1 mouse cellular context compared by ENCODE assay signal in genomic region chr7:126799050-126799467, GRCm38 (mm10).
TF ChIP-seq lines count a peak whose summit lies in the region.

No protein-coding gene starts in this region.

TF ChIP-seq in CH12.LX, 34 proteins besides CTCF, POLR2A, EP300 and RAD21 (continued from another document):
- TF ChIP-seq MAX (IDR thresholded peaks at IDR 0.05; ENCODE audit: low read length) (no peak), CHD1 (IDR thresholded peaks at IDR 0.05; ENCODE audit: low read depth, low read length) (no peak), TBP (conservative IDR thresholded peaks at IDR 0.05; ENCODE audit: low read depth, low read length) (peak; percentile 95), ZNF384 (IDR thresholded peaks at IDR 0.05; ENCODE audit: low read depth, low read length) (peak; percentile 82), SIN3A (IDR thresholded peaks at IDR 0.05; ENCODE audit: low read length) (peak; percentile 40), ZKSCAN1 (IDR thresholded peaks at IDR 0.05; ENCODE audit: borderline replicate concordance, low read depth, low read length) (no peak), NRF1 (IDR thresholded peaks at IDR 0.05; ENCODE audit: low read depth, low read length) (peak; percentile 73), KAT2A (IDR thresholded peaks at IDR 0.05; ENCODE audit: insufficient replicate concordance, low read length) (no peak), MAFK (IDR thresholded peaks at IDR 0.05; ENCODE audit: insufficient replicate concordance, low read length) (no peak), MAZ (IDR thresholded peaks at IDR 0.05; ENCODE audit: low read depth, low read length) (no peak; the same call in 1 of the 2 replicates), ELF1 (IDR thresholded peaks at IDR 0.05; ENCODE audit: low read depth, low read length) (no peak), POLR2AphosphoS2 (IDR thresholded peaks at IDR 0.05; ENCODE audit: low read depth, low read length) (peak; percentile 95), NELFE (IDR thresholded peaks at IDR 0.05; ENCODE audit: low read depth, low read length) (peak; percentile 97), IRF4 (IDR thresholded peaks at IDR 0.05; ENCODE audit: low read depth, low read length) (0 out of 2 replicates have a peak, but pooled peaks have one; percentile 5), ZMIZ1 (IDR thresholded peaks at IDR 0.05; ENCODE audit: low read depth, low read length) (peak; percentile 95), BHLHE40 (IDR thresholded peaks at IDR 0.05; ENCODE audit: low read depth, low read length) (no peak; the same call in 1 of the 2 replicates), TCF12 (IDR thresholded peaks at IDR 0.05; ENCODE audit: low read depth, low read length) (peak; percentile 76), CHD2 (IDR thresholded peaks at IDR 0.05; ENCODE audit: low read length) (0 out of 2 replicates have a peak, but pooled peaks have one; percentile 29), MEF2A (IDR thresholded peaks at IDR 0.05; ENCODE audit: borderline replicate concordance, low read depth, low read length) (no peak), PAX5 (IDR thresholded peaks at IDR 0.05; ENCODE audit: low read length) (no peak), GABPA (IDR thresholded peaks at IDR 0.05; ENCODE audit: insufficient replicate concordance, low read depth, low read length) (no peak), MXI1 (IDR thresholded peaks at IDR 0.05; ENCODE audit: low read depth, low read length) (no peak; the same call in 1 of the 2 replicates)
TF ChIP-seq in CH12.LX: peak in this region for 11.
